Mouse (Mus musculus) hindbrain, embryonic 13.5 days (tissue): ENCODE measurements around the gene Vat1. TPM values are rescaled to one million over a fixed set of nuclear protein-coding genes. Genes with fewer than 3 reads are reported as not detected.

Source experiments
- ATAC-seq: fragments of 200-750 bp; cut with Nextera tagmentation; 2 replicates; pipeline ENCODE4 v1.8.0; 2017; ENCODE audit warnings: moderate TSS enrichment; ENCODE audit not compliant: low FRiP score
- H3K27ac ChIP-seq: fragments of 300-500 bp; sonication (generic); 2 replicates; pipeline ENCODE4 v1.5.1; 2015; ENCODE audit warnings: inconsistent platforms, mild to moderate bottlenecking, moderate library complexity
- H3K27me3 ChIP-seq: fragments of 300-500 bp; sonication (generic); 2 replicates; pipeline ENCODE4 v1.6.1; 2015; ENCODE audit warnings: mild to moderate bottlenecking, inconsistent platforms
- H3K36me3 ChIP-seq: fragments of 300-500 bp; sonication (generic); 2 replicates; pipeline ENCODE4 v1.6.1; 2015; ENCODE audit warnings: mild to moderate bottlenecking, inconsistent platforms
- H3K4me1 ChIP-seq: fragments of 300-500 bp; sonication (generic); replicated peaks from 2 replicates; pipeline ENCODE4 v1.6.1; 2015; ENCODE audit warnings: inconsistent platforms
- H3K4me2 ChIP-seq: fragments of 300-500 bp; sonication (generic); 2 replicates; pipeline ENCODE4 v1.6.1; 2015; ENCODE audit warnings: inconsistent platforms, mild to moderate bottlenecking, moderate library complexity
- H3K4me3 ChIP-seq: fragments of 300-500 bp; sonication (generic); 2 replicates; pipeline ENCODE4 v1.5.1; 2015; ENCODE audit warnings: mild to moderate bottlenecking, inconsistent platforms
- H3K9ac ChIP-seq: fragments of 300-500 bp; sonication (generic); 2 replicates; pipeline ENCODE4 v1.6.1; 2015; ENCODE audit warnings: mild to moderate bottlenecking, inconsistent platforms
- H3K9me3 ChIP-seq: fragments of 300-500 bp; sonication (generic); 2 replicates; pipeline ENCODE4 v1.6.1; 2016; ENCODE audit warnings: inconsistent platforms
- WGBS: fragments of 180-500 bp; shearing (Covaris S2); methylation state at CpG from one replicate; pipeline ENCODE4 v1.1.7; 2015; 5-methylcytosine and 5-hydroxymethylcytosine counted together
- polyA plus RNA-seq: library from polyadenylated mRNA; unstranded; fragments of >200 nt; fragmentation: Nextera tagmentation; extraction: Ambion mirVana; gene quantifications from 2 replicates; pipeline ENCODE4 v1.2.1, GENCODE M21; 2015

The Vat1 gene
- polyA plus RNA-seq, 1 experiment from 2014 or later: 92.1 TPM

DNA sequence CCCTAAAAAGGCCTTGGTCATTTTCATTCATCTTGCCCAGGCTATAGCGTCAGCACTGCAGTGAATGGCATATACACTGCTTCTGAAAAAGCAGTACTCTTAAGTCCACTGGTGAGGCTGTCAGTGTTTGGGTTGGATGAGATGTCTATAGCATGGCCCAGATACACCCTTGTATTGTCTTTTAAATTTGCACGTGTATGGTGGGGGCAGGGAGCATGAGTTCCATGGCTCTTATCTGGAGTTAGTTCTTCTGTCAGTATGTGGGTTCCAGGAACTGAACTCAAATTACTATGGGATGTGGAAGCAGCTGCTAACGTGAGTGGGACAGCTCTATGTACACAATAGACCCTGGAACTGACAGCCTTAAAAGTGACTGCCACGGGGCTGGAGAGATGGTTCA lies 30.2 kb downstream of the Vat1 start:
- no peak overlapping the region for H3K27ac ChIP-seq
- no peaks in the 10 kb centered on the region for H3K9me3 ChIP-seq
- ATAC-seq: no peak
- 0 out of 2 replicates have a peak, but pooled peaks cover 3% of the 10 kb centered on the region for H3K4me1 ChIP-seq
- H3K36me3 ChIP-seq: peaks cover 51% of the 10 kb centered on the region
- no peak overlapping the region for H3K9ac ChIP-seq
- 82% methylated on average over 4 of the region's 4 CpGs for WGBS
- H3K27me3 ChIP-seq: no peaks in the 10 kb centered on the region
- no peak overlapping the region for H3K4me3 ChIP-seq
- no peak overlapping the region for H3K4me2 ChIP-seq

DNA sequence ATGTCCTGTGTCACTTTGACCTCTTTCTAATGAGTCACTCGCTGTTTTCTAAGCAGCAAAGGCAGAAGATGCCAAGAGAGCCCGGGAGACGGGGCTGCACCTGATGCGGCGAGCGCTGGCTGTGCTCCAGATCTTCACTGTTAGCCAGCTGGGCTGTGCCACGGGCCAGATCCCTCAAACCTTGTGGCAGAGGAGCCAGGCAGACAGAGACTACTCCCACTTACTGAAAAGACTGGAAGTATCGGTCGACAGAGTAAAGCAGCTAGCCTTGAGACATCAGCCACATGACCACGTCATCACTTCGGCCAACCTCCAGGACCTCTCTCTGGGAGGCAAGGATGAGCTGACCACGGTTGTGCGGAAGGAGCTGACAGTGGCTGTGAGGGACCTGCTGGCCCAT lies 32.6 kb downstream of the Vat1 start:
- H3K4me3 ChIP-seq: no peak overlapping the region
- no peak overlapping the region for H3K9ac ChIP-seq
- 0 out of 2 replicates have a peak overlapping the region, but pooled peaks have one; percentile 4 for H3K27ac ChIP-seq
- H3K9me3 ChIP-seq: no peaks in the 10 kb centered on the region
- H3K27me3 ChIP-seq: no peaks in the 10 kb centered on the region
- 0 out of 2 replicates have a peak, but pooled peaks cover 3% of the 10 kb centered on the region for H3K4me1 ChIP-seq
- peaks cover 71% of the 10 kb centered on the region for H3K36me3 ChIP-seq
- no peak overlapping the region for H3K4me2 ChIP-seq
- ATAC-seq: no peak
- 89% methylated on average over 13 of the region's 13 CpGs for WGBS

DNA sequence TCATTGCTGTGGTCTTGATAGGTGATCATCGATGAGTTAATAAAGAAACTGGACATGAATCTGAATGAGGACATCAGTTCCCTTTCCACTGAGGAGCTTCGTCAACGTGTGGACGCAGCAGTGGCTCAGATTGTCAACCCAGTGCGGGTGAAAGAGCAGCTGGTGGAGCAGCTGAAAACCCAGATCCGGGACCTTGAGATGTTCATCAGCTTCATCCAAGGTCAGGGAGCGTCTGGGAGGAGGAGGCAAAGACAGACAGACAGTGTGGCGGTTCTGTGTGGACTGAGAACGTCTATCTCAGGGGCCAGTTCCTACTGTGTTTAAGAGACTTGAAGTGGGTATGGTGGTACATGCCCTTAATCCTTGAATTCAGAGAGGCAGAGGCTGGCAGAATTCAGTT lies 34.7 kb downstream of the Vat1 start:
- no peak overlapping the region for H3K4me2 ChIP-seq
- H3K4me1 ChIP-seq: peaks cover 14% of the 10 kb centered on the region
- no peak overlapping the region for H3K4me3 ChIP-seq
- 93% methylated on average over 9 of the region's 9 CpGs for WGBS
- ATAC-seq: no peak
- H3K27ac ChIP-seq: no peak overlapping the region
- no peaks in the 10 kb centered on the region for H3K27me3 ChIP-seq
- no peaks in the 10 kb centered on the region for H3K9me3 ChIP-seq
- peaks cover 71% of the 10 kb centered on the region for H3K36me3 ChIP-seq
- H3K9ac ChIP-seq: no peak overlapping the region; the same call in 1 of the 2 replicates

DNA sequence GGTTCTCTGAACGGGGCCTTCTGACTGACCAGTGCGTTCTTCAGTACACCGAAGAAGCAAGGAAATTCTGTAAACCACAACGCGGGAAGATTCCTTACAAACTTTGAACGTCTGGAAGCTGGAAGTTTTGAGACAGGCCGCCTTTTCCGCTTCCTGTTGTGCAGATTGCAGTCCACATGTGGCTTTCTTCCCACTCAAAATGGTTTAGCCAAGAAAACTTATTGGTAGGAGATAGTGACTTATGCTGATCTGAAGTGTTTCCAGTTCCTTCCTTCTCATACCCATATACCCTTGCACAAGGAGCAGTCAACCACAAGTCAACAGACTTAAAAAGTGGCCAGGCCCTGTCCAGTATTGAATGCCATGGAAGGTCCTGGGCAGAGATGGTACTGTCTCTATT lies 39.9 kb downstream of the Vat1 start:
- Histone ChIP-seq H3K36me3 (peaks cover 24% of the 10 kb centered on the region), H3K27ac (peak overlapping the region; percentile 94; the same call in 1 of the 2 replicates), H3K4me1 (peaks cover 31% of the 10 kb centered on the region), H3K9ac (peak overlapping the region; percentile 91), H3K4me3 (peak overlapping the region; percentile 95), H3K27me3 (no peaks in the 10 kb centered on the region), H3K4me2 (peak overlapping the region; percentile 87), H3K9me3 (no peaks in the 10 kb centered on the region)
- ATAC-seq: no peak
- WGBS: 74% methylated on average over 8 of the region's 8 CpGs

DNA sequence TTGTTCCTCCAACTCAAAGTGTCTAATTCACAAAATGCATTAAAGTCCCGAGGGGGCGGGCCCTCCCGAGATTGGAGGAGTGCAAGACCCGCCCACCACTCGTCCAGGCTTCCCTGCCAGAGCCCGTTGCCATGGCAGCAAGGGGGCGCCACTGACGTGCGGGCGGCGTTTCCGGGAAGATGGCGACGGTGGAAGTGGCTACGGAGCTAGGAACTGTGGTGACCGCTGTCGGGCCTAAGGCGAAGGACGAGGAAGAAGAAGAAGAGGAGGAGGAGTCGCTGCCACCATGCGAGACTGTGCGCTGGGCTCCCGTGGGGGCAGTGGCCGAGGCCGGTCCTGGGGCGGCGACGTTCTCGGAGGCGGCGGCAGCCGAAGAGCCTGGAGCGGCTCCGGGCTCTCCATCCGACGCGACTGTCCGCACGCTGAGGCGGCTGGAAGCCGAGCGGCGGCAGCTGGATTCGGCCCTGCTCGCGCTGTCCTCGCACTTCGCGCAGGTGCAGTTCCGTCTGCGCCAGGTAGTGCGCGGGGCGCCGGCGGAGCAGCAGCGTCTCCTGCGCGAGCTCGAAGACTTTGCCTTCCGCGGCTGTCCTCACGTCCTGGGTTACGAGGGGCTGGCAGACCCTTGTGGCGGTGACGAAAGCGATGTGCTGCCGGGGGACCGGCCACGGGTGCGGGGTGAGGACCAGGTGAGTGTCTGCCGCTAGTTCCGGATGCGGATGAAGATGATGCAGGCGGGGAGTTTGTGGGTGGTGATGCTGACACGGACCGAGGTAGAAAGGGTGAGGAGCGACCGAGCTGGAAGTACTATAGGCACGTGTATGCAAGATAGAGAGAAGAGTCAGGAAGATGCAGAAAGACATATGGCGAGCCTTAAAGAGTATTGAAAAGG lies 40.9 kb downstream of the Vat1 start, which contains the start of the genes Rundc1 and Ptges3l:
TSS of gene Rundc1 (plus strand) at position 161 of the 889 bp plus-strand sequence.
TSS of gene Ptges3l (minus strand) at position 409 of the 889 bp plus-strand sequence.
- Histone ChIP-seq H3K9ac (peak within 1 kb of the TSS; percentile 91), H3K4me1 (peaks cover 31% of the 10 kb centered on the region), H3K9me3 (no peaks in the 10 kb centered on the region), H3K27ac (peak within 1 kb of the TSS; percentile 94), H3K27me3 (no peaks in the 10 kb centered on the region), H3K36me3 (peaks cover 14% of the 10 kb centered on the region), H3K4me2 (peak within 1 kb of the TSS; percentile 87), H3K4me3 (peak within 1 kb of the TSS; percentile 95)
- ATAC-seq: peak; percentile 94
- WGBS: under 1% methylated on average over 78 of the region's 81 CpGs

DNA sequence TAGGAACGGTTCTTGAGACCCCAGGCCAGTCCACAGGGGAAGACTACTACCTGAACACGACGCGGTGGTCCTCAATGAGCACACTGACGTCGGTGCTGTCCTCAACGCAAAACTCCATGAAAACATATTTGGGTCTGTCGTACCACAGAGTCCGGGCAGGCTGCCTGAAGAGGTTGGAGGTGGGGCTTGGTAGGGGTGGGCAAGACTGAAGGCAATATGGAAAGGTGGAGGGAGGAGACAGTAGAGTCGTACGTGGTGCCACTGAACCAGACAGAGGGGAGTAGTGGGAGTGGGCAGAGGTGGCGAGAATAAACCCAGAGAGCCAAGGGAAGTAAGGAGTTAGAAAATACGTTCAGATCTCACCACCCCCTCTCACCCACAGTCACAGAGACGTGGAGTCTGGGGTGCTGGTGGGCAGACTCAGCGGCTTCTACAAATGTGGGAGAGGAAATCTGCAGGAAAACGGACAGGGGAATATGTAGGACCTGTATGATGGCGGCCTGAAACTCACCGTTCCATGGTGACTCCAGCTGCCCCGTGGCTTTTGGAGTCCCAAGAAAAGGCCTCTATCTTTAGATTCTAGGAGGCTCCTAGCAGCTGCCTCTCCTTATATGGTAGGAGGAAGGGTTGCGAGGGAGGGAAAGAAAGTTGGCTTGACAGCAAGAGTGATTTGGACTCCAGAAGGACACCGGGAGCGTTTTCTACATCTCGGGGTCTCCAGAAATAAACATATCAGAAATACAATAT lies 41.8 kb downstream of the Vat1 start, which contains the start of gene Gm27029:
TSS of gene Gm27029 (minus strand) at position 692 of the 747 bp plus-strand sequence.
- Histone ChIP-seq H3K9me3 (no peaks in the 10 kb centered on the region), H3K4me2 (peak within 1 kb of the TSS; percentile 87), H3K36me3 (peaks cover 5% of the 10 kb centered on the region), H3K4me3 (peak within 1 kb of the TSS; percentile 95), H3K27ac (peak within 1 kb of the TSS; percentile 94), H3K27me3 (no peaks in the 10 kb centered on the region), H3K4me1 (peaks cover 31% of the 10 kb centered on the region), H3K9ac (peak within 1 kb of the TSS; percentile 91)
- WGBS: 5% methylated on average over 23 of the region's 23 CpGs
- ATAC-seq: peak; percentile 52

DNA sequence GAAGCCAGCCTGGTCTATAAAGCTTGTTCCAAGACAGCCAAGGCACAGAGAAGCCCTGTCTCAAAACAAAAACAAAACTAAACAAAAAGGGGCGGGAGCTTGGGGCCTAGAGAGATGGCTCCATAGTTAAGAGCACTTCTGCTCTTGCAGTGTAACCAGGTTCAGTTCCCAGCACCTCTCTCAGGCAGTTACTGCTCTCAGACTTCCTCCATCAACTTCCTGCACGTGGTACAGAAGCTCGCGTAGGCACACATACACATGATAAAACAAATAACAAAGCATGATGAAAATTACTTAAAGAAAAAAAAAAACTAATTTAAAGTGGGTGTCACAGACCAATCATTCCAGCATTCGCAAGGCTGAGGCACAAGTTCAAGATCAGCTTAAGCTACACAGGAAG lies 45.9 kb downstream of the Vat1 start:
- H3K27me3 ChIP-seq: no peaks in the 10 kb centered on the region
- WGBS: 97% methylated on average over 5 of the region's 5 CpGs
- ATAC-seq: no peak
- no peak overlapping the region for H3K9ac ChIP-seq
- no peak overlapping the region for H3K27ac ChIP-seq
- H3K9me3 ChIP-seq: no peaks in the 10 kb centered on the region
- peaks cover 22% of the 10 kb centered on the region for H3K4me1 ChIP-seq
- H3K4me2 ChIP-seq: no peak overlapping the region
- H3K4me3 ChIP-seq: no peak overlapping the region
- no peaks in the 10 kb centered on the region for H3K36me3 ChIP-seq

DNA sequence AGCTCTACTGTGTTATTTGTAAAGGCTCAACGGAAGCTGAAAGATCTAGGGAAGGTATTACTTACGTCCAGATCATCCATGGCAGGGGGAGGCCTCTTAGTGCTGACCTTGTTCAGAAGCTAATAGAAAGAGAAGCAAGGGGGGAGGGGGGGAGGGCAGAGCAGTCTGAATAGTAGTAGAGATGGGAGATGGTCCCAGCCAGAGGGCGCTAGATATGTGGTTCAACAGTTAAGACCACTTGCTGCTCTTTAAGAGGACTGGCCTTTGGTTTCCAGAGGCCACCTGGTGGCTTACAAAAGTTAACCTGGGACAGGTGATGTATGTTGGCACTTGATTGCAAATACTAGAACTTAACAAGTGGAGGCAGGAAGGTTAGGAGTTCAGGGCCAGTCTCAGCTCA lies 46.4 kb downstream of the Vat1 start:
- Histone ChIP-seq H3K4me3 (no peak overlapping the region), H3K4me1 (peaks cover 25% of the 10 kb centered on the region), H3K4me2 (no peak overlapping the region), H3K36me3 (no peaks in the 10 kb centered on the region), H3K9ac (no peak overlapping the region), H3K9me3 (no peaks in the 10 kb centered on the region), H3K27me3 (no peaks in the 10 kb centered on the region), H3K27ac (no peak overlapping the region)
- no peak for ATAC-seq
- 26% methylated on average over 3 of the region's 3 CpGs for WGBS

DNA sequence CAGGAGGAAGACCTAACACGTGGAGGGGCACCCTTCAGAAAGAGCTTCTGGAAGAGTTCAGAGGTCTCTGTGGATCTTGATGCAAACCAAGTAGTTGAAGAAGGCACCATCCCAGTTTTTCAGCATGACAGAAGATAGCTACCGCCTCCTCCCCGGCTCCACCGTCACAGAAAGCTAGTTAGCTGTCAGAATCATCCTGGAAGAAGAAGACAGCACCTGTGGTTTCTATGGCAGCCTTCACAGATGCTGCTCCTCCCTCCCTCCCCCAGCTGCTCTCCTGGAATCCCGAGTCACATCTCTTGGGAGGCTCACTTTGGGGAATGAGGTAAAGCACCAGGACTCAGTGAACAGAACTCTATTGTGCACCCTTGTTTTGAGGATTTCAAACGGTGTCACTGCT lies 47.0 kb downstream of the Vat1 start:
- no peaks in the 10 kb centered on the region for H3K27me3 ChIP-seq
- no peaks in the 10 kb centered on the region for H3K36me3 ChIP-seq
- H3K9ac ChIP-seq: no peak overlapping the region
- H3K9me3 ChIP-seq: no peaks in the 10 kb centered on the region
- no peak overlapping the region for H3K4me3 ChIP-seq
- no peak for ATAC-seq
- peaks cover 19% of the 10 kb centered on the region for H3K4me1 ChIP-seq
- 60% methylated on average over 6 of the region's 6 CpGs for WGBS
- no peak overlapping the region for H3K4me2 ChIP-seq
- no peak overlapping the region for H3K27ac ChIP-seq

DNA sequence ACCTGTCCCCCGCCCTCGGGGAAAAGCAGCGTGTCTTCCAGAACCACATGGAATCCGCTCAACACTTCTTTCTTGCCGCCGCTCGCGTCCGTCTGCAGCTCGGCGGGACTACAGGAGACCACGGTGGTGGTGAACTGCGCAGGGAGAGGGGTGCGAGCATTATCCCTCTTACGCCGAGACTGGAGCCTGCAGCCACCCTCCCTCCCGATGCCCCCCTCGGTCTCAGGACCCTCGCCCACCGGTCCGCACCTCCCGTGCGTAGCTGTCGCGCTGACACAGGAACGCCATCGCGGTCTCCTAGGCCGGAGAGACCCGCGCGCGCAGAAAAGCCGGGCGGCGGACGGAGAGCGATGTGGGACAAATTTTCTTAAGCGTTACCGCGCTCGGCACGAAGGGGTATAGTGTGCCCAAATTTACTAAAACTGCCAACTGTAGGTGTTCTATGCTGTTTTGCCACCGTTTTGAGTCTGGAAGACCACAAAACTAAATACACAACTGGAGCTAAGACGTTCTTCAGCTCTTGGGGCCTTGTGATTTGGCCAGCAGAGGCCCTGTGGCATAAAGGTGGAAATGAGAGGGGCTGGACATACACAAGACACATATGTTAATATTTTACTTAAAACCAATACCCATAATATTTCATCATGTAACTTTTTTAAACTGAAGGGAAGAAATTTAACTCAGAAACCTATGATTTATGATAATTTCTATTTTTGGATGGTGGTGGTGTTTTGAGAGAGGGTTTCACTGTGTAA lies 48.8 kb downstream of the Vat1 start, which contains the start of gene Aarsd1:
TSS of gene Aarsd1 (minus strand) at position 515 of the 755 bp plus-strand sequence.
- Histone ChIP-seq H3K27ac (peak within 1 kb of the TSS; percentile 89), H3K27me3 (no peaks in the 10 kb centered on the region), H3K4me1 (peaks cover 14% of the 10 kb centered on the region), H3K4me3 (peak within 1 kb of the TSS; percentile 74), H3K4me2 (peak within 1 kb of the TSS; percentile 77), H3K9ac (peak within 1 kb of the TSS; percentile 90), H3K9me3 (no peaks in the 10 kb centered on the region), H3K36me3 (peaks cover 14% of the 10 kb centered on the region)
- ATAC-seq: peak; percentile 82
- WGBS: under 1% methylated on average over 45 of the region's 45 CpGs

DNA sequence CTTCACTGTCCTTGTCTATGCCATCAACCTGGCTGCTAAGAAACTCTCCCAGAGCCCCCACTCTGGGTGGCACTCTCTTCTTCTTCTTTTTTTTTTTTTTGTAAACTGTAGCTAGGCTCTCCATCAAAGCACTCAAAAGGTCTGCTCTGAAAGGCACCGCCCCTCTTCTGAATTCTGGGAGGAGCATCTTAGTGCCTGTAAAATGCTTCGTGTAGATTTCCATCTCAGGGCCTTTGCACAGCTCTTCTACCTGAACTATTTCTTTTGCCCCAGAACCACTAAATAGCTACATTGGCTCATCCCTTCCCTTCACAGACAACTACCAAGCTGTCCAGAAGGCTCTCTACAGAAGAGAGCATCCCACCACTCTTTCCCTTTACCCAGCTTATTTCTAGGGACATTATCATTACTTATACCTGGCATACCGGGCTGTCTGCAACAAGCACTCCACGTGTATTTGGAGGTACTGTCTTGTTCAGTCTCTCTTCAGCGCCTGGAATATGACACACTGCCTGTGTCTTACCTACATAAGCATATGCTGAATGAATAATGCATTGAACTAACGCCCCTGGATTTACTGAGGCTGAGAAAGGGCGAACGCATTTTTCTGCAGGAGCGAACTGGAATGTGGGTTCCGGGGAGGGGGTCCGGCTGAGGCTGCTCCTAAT lies 49.5 kb downstream of the Vat1 start:
- peaks cover 14% of the 10 kb centered on the region for H3K4me1 ChIP-seq
- peak overlapping the region; percentile 90 for H3K9ac ChIP-seq
- no peaks in the 10 kb centered on the region for H3K9me3 ChIP-seq
- WGBS: 2% methylated on average over 11 of the region's 11 CpGs
- H3K4me2 ChIP-seq: peak overlapping the region; percentile 77
- H3K27me3 ChIP-seq: no peaks in the 10 kb centered on the region
- ATAC-seq: peak; percentile 19; the same call in 1 of the 2 replicates
- peaks cover 22% of the 10 kb centered on the region for H3K36me3 ChIP-seq
- peak overlapping the region; percentile 74 for H3K4me3 ChIP-seq
- peak overlapping the region; percentile 89 for H3K27ac ChIP-seq
